Mouse (Mus musculus): ENCODE data around the gene 9430097D07Rik.

DNA sequence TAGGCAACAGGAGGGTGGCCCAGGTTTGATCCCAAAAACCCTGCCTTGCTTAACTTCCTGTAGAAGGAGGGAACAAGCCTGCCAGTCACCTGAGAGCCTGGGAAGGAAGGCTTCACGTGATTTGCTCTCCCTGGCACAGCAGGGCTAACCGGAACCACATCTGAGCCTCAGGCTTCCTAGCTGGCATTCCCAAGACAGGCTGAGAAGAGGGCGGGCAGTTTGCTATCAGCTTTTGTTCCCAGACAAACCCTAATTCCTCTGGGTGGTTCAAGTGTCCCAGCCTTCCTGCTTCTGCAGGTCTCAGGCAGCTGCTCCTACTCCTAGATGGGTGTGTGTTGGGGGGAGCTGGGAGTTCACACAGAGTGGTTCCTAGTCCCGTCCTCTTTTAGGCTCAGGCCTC is 20.0 kb downstream of the 9430097D07Rik start:
- TF ChIP-seq CTCF (IDR thresholded peaks at IDR 0.05; ENCODE audit: low read depth, low read length) (no peak), POLR2A (IDR thresholded peaks at IDR 0.05; ENCODE audit: extremely low read depth, insufficient read depth, low read length) (no peak)

Data from liver, adult 2 months (tissue).